Mouse (Mus musculus): ENCODE data around the gene Lpp. TPM values are rescaled to one million over a fixed set of nuclear protein-coding genes. Genes with fewer than 3 reads are reported as not detected.

Lpp gene
- polyA plus RNA-seq, 1 experiment from 2014 or later: 79.2 TPM

DNA sequence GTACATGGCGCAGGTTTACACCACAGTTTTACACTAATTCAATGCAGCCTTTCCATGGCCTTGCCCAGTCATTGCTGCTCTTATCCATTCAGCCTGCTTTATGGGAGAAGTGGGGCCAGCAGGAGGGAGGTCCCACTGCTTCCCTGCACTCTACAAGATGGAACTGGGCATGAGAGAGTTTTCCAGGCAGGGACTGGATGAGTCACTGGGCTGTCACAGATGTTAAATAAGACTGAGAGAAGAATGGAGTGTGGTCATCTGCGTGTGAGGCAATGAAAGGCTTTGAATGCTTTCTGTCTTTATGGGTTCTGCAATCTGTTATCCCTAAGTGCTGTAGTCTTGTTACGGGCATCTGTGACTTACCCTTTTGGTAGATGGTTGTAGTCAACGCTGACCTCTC lies 102.2 kb downstream of the Lpp start:
- peaks cover 32% of the 10 kb centered on the region for H3K4me1 ChIP-seq (replicated peaks; ENCODE audit: control insufficient read depth, insufficient read depth, low read length)
- WGBS: 74% methylated on average over 4 of the region's 4 CpGs
- H3K27ac ChIP-seq (ENCODE audit: low read depth): no peak overlapping the region; the same call in 1 of the 2 replicates
- no peak overlapping the region for H3K4me2 ChIP-seq (ENCODE audit: low read length)
- H3K4me3 ChIP-seq (ENCODE audit: low read depth, low read length): no peak overlapping the region
- H3K9ac ChIP-seq (ENCODE audit: low read length): no peak overlapping the region
- H3K36me3 ChIP-seq (ENCODE audit: control insufficient read depth, insufficient read depth, low read length): no peaks in the 10 kb centered on the region
- H3K9me3 ChIP-seq (ENCODE audit: control insufficient read depth, low read length): no peaks in the 10 kb centered on the region
- ATAC-seq (replicated peaks; ENCODE audit: low FRiP score, low TSS enrichment, low read depth) (no peak), DNase-seq (ENCODE audit: low spot score) (no peak)
- H3K27me3 ChIP-seq (replicated peaks; ENCODE audit: control insufficient read depth, insufficient read depth, low read length): no peaks in the 10 kb centered on the region

- no peak for ATAC-seq (replicated peaks; ENCODE audit: low FRiP score, low TSS enrichment, low read depth)
- H3K4me2 ChIP-seq (ENCODE audit: low read length): no peak overlapping the region
- WGBS: 62% methylated on average over 7 of the region's 7 CpGs
- DNase-seq (ENCODE audit: low spot score): no peak
- no peaks in the 10 kb centered on the region for H3K27me3 ChIP-seq (replicated peaks; ENCODE audit: control insufficient read depth, insufficient read depth, low read length)
- H3K4me3 ChIP-seq (ENCODE audit: low read depth, low read length): no peak overlapping the region
- H3K36me3 ChIP-seq (ENCODE audit: control insufficient read depth, insufficient read depth, low read length): no peaks in the 10 kb centered on the region
- H3K27ac ChIP-seq (ENCODE audit: low read depth): no peak overlapping the region
- H3K4me1 ChIP-seq (replicated peaks; ENCODE audit: control insufficient read depth, insufficient read depth, low read length): peaks cover 20% of the 10 kb centered on the region
- H3K9ac ChIP-seq (ENCODE audit: low read length): no peak overlapping the region
- H3K9me3 ChIP-seq (ENCODE audit: control insufficient read depth, low read length): no peaks in the 10 kb centered on the region
Observed at GRCm38 (mm10) chr16:24496635-24497034, 103.3 kb downstream of the Lpp start.

DNA sequence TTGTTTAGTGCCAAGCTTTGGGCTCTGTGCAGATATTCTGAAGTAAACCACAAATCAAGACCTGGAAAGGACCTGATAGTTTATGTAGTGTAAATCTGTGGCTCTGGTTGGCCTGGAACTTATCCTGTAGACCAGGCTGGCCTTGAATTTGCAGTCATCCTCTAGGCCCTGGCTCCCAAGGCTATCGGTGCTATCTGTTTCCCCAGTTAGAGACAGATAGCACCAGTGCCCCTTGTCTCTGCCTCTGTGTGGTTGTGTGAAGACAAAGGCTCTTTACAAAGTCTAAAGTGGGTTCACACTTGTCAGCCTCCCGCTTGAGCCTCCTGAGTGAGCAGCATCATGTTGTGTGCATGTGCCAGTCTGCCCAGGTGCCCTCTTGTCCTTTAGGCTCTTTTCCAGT lies 104.1 kb downstream of the Lpp start:
- Histone ChIP-seq H3K4me3 (ENCODE audit: low read depth, low read length) (no peak overlapping the region), H3K27me3 (replicated peaks; ENCODE audit: control insufficient read depth, insufficient read depth, low read length) (no peaks in the 10 kb centered on the region), H3K36me3 (ENCODE audit: control insufficient read depth, insufficient read depth, low read length) (no peaks in the 10 kb centered on the region), H3K9ac (ENCODE audit: low read length) (no peak overlapping the region), H3K9me3 (ENCODE audit: control insufficient read depth, low read length) (no peaks in the 10 kb centered on the region), H3K4me2 (ENCODE audit: low read length) (no peak overlapping the region), H3K27ac (ENCODE audit: low read depth) (no peak overlapping the region), H3K4me1 (replicated peaks; ENCODE audit: control insufficient read depth, insufficient read depth, low read length) (peaks cover 16% of the 10 kb centered on the region)
- no peak for ATAC-seq (replicated peaks; ENCODE audit: low FRiP score, low TSS enrichment, low read depth)
- 85% methylated on average over 2 of the region's 2 CpGs for WGBS
- DNase-seq (ENCODE audit: low spot score): no peak

GRCm38 (mm10) chr16:24498103-24498659 lies 104.9 kb downstream of the Lpp start:
- DNase-seq (ENCODE audit: low spot score) (no peak), ATAC-seq (replicated peaks; ENCODE audit: low FRiP score, low TSS enrichment, low read depth) (no peak)
- no peak overlapping the region for H3K4me2 ChIP-seq (ENCODE audit: low read length)
- no peaks in the 10 kb centered on the region for H3K27me3 ChIP-seq (replicated peaks; ENCODE audit: control insufficient read depth, insufficient read depth, low read length)
- whole genome bisulfite sequencing: 73% methylated on average over 5 of the region's 5 CpGs
- no peak overlapping the region for H3K4me3 ChIP-seq (ENCODE audit: low read depth, low read length)
- no peaks in the 10 kb centered on the region for H3K9me3 ChIP-seq (ENCODE audit: control insufficient read depth, low read length)
- no peak overlapping the region for H3K27ac ChIP-seq (ENCODE audit: low read depth)
- H3K4me1 ChIP-seq (replicated peaks; ENCODE audit: control insufficient read depth, insufficient read depth, low read length): peaks cover 16% of the 10 kb centered on the region
- H3K9ac ChIP-seq (ENCODE audit: low read length): no peak overlapping the region
- H3K36me3 ChIP-seq (ENCODE audit: control insufficient read depth, insufficient read depth, low read length): no peaks in the 10 kb centered on the region

DNA sequence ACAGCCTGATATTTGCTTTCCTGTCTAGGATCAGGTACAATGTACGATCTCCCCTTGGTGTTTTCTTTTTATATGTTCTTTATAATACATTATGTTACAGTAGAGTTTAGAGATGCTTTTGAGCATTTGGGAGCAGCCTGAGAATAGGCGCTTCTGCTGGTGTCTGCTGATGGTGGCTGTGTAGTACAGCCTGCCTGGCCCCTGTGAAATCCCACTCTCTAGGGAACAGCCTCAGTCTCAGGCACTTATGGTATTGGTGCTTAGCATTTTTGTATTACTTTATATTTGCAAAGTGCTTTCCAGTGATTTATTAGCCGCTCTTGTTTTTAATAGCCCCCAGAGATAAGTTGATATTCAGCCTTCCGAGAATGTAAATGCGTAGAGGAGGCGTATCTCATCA lies 107.9 kb downstream of the Lpp start:
- Histone ChIP-seq H3K27me3 (replicated peaks; ENCODE audit: control insufficient read depth, insufficient read depth, low read length) (no peaks in the 10 kb centered on the region), H3K4me1 (replicated peaks; ENCODE audit: control insufficient read depth, insufficient read depth, low read length) (peaks cover 6% of the 10 kb centered on the region; the same call in 1 of the 2 replicates), H3K36me3 (ENCODE audit: control insufficient read depth, insufficient read depth, low read length) (no peaks in the 10 kb centered on the region), H3K4me3 (ENCODE audit: low read depth, low read length) (no peak overlapping the region), H3K9me3 (ENCODE audit: control insufficient read depth, low read length) (no peaks in the 10 kb centered on the region), H3K9ac (ENCODE audit: low read length) (no peak overlapping the region), H3K27ac (ENCODE audit: low read depth) (no peak overlapping the region), H3K4me2 (ENCODE audit: low read length) (no peak overlapping the region)
- ATAC-seq (replicated peaks; ENCODE audit: low FRiP score, low TSS enrichment, low read depth) (no peak), DNase-seq (ENCODE audit: low spot score) (no peak)
- 74% methylated on average over 6 of the region's 6 CpGs for WGBS

DNA sequence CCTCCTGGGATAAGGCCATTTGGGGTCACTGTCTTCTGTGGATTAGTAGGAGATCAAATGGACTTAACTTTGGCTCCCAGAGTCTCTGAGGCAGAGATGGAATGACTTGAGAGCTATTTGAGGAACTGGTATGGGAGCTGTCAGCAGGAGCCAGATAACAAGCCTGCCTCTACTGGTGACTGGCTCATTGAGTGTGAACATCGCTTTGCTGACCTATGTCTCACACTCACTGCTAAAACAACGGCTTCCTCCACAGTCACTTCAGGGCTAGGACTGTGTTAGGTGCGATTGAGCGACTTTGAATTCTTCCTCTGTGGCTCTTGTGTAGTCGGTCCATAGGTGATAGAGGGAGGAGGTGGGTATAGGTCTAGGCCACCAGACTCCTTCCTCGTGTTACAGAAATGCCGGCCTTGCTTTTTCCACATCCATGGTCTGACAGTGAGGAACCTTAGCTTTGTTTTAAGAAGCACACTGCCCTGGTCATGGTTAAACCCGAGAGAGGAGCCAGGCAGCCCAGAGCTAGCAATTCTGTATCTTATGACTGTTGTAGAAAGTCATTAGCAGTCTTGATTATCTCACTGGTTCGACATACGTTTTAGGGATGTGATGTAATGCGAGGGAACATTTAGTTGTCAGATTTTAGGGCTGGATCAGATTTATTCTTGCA lies 108.5 kb downstream of the Lpp start:
- no peak overlapping the region for H3K4me2 ChIP-seq (ENCODE audit: low read length)
- ATAC-seq (replicated peaks; ENCODE audit: low FRiP score, low TSS enrichment, low read depth): no peak
- 70% methylated on average over 11 of the region's 11 CpGs for WGBS

GRCm38 (mm10) chr16:24502295-24502823 lies 109.1 kb downstream of the Lpp start:
- H3K36me3 ChIP-seq (ENCODE audit: control insufficient read depth, insufficient read depth, low read length): no peaks in the 10 kb centered on the region
- H3K9me3 ChIP-seq (ENCODE audit: control insufficient read depth, low read length): no peaks in the 10 kb centered on the region
- H3K4me2 ChIP-seq (ENCODE audit: low read length): no peak overlapping the region
- ATAC-seq (replicated peaks; ENCODE audit: low FRiP score, low TSS enrichment, low read depth) (no peak), DNase-seq (ENCODE audit: low spot score) (no peak)
- no peak overlapping the region for H3K27ac ChIP-seq (ENCODE audit: low read depth)
- peaks cover 10% of the 10 kb centered on the region for H3K4me1 ChIP-seq (replicated peaks; ENCODE audit: control insufficient read depth, insufficient read depth, low read length)
- no peak overlapping the region for H3K4me3 ChIP-seq (ENCODE audit: low read depth, low read length)
- WGBS: 83% methylated on average over 3 of the region's 3 CpGs
- H3K9ac ChIP-seq (ENCODE audit: low read length): no peak overlapping the region
- H3K27me3 ChIP-seq (replicated peaks; ENCODE audit: control insufficient read depth, insufficient read depth, low read length): no peaks in the 10 kb centered on the region

More for the DNA sequence above, 108.5 kb downstream of the Lpp start:
- Histone ChIP-seq H3K4me3 (ENCODE audit: low read depth, low read length) (no peak overlapping the region), H3K27ac (ENCODE audit: low read depth) (no peak overlapping the region), H3K27me3 (replicated peaks; ENCODE audit: control insufficient read depth, insufficient read depth, low read length) (no peaks in the 10 kb centered on the region), H3K36me3 (ENCODE audit: control insufficient read depth, insufficient read depth, low read length) (no peaks in the 10 kb centered on the region), H3K9ac (ENCODE audit: low read length) (no peak overlapping the region), H3K9me3 (ENCODE audit: control insufficient read depth, low read length) (no peaks in the 10 kb centered on the region), H3K4me1 (replicated peaks; ENCODE audit: control insufficient read depth, insufficient read depth, low read length) (peaks cover 10% of the 10 kb centered on the region; the same call in 1 of the 2 replicates)
- DNase-seq (ENCODE audit: low spot score): no peak

- WGBS: 39% methylated on average over 7 of the region's 7 CpGs
- Histone ChIP-seq H3K4me3 (ENCODE audit: low read depth, low read length) (no peak overlapping the region), H3K4me1 (replicated peaks; ENCODE audit: control insufficient read depth, insufficient read depth, low read length) (peaks cover 10% of the 10 kb centered on the region), H3K9ac (ENCODE audit: low read length) (no peak overlapping the region), H3K9me3 (ENCODE audit: control insufficient read depth, low read length) (no peaks in the 10 kb centered on the region), H3K4me2 (ENCODE audit: low read length) (no peak overlapping the region), H3K27ac (ENCODE audit: low read depth) (no peak overlapping the region), H3K27me3 (replicated peaks; ENCODE audit: control insufficient read depth, insufficient read depth, low read length) (no peaks in the 10 kb centered on the region), H3K36me3 (ENCODE audit: control insufficient read depth, insufficient read depth, low read length) (no peaks in the 10 kb centered on the region)
- no peak for DNase-seq (ENCODE audit: low spot score)
- no peak for ATAC-seq (replicated peaks; ENCODE audit: low FRiP score, low TSS enrichment, low read depth)
Observed at GRCm38 (mm10) chr16:24504838-24505605, 111.7 kb downstream of the Lpp start.

Measured in intestine, embryonic 14.5 days (tissue).